Mouse (Mus musculus) embryonic facial prominence, embryonic 15.5 days (tissue): ENCODE results near the gene Amh. TPM values are rescaled to one million over a fixed set of nuclear protein-coding genes. Genes with fewer than 3 reads are reported as not detected.
"Not testable (repeated sequence)": the region's sequence is repeated elsewhere in the genome, so short reads cannot be mapped to it uniquely, and the experiment has no call there.

Experiments used
- ATAC-seq: fragments of 200-750 bp; cut with Nextera tagmentation; 2 replicates; pipeline ENCODE4 v1.8.0; 2017; ENCODE audit warnings: low read depth, moderate TSS enrichment; ENCODE audit not compliant: insufficient number of reproducible peaks, low FRiP score, low TSS enrichment
- H3K27ac ChIP-seq: fragments of 300-500 bp; sonication (generic); replicated peaks from 2 replicates; pipeline ENCODE4 v1.5.1; 2015; ENCODE audit warnings: mild to moderate bottlenecking, inconsistent platforms
- H3K27me3 ChIP-seq: fragments of 300-500 bp; sonication (generic); 2 replicates; pipeline ENCODE4 v1.6.1; 2015; ENCODE audit warnings: inconsistent platforms
- H3K36me3 ChIP-seq: fragments of 300-500 bp; sonication (generic); 2 replicates; pipeline ENCODE4 v1.6.1; 2015; ENCODE audit warnings: mild to moderate bottlenecking, inconsistent platforms
- H3K4me1 ChIP-seq: fragments of 300-500 bp; sonication (generic); 2 replicates; pipeline ENCODE4 v1.6.1; 2015; ENCODE audit warnings: inconsistent platforms
- H3K4me2 ChIP-seq: fragments of 300-500 bp; sonication (generic); replicated peaks from 2 replicates; pipeline ENCODE4 v1.6.1; 2015; ENCODE audit warnings: mild to moderate bottlenecking, inconsistent platforms
- H3K4me3 ChIP-seq: fragments of 300-500 bp; sonication (generic); replicated peaks from 2 replicates; pipeline ENCODE4 v1.5.1; 2015; ENCODE audit warnings: mild to moderate bottlenecking, inconsistent platforms
- H3K9ac ChIP-seq: fragments of 300-500 bp; sonication (generic); 2 replicates; pipeline ENCODE4 v1.6.1; 2015; ENCODE audit warnings: inconsistent platforms
- H3K9me3 ChIP-seq: fragments of 300-500 bp; sonication (generic); replicated peaks from 2 replicates; pipeline ENCODE4 v1.6.1; 2016; ENCODE audit warnings: inconsistent platforms
- WGBS: fragments of 180-500 bp; shearing (Covaris S2); methylation state at CpG from one replicate; pipeline ENCODE4 v1.1.7; 2015; 5-methylcytosine and 5-hydroxymethylcytosine counted together
- polyA plus RNA-seq: library from polyadenylated mRNA; unstranded; fragments of >200 nt; fragmentation: Nextera tagmentation; extraction: Ambion mirVana; gene quantifications from 2 replicates; pipeline ENCODE4 v1.2.1, GENCODE M21; 2015

The Amh gene
- polyA plus RNA-seq, 1 experiment from 2014 or later: 0.09 TPM

DNA sequence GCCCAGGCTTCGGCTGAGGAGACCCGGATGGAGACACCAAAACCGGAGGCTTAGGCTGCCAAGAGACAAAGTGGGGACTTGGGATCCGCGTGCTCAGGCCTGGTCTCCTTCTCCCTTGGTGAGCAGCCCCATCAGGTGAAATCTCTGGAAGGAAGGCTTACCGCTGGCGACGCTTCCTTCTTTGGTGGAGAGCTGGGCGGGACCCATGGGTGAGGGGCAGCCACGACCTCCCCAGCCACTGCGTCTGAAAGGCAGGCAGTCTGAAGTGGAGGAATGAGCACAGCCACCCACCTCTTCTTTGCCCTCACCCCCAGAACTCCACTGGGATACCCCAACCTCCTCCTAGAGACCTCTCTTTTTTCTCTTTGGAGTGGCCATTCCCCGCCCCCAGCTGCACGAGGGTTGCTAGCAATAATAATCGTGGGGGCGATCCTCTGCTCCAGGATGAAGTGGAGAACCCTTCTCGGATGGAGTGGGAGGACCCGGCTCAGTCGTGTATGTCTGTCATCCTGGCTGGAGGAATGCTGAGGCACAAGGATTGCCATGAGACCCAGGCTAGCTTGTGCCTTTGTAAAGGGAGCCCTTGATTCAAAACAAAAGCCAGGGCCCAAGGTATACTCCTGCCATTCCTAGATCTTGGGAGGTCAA, 4.1 kb downstream of the Amh start:
- no peak overlapping the region for H3K9ac ChIP-seq
- peaks cover 44% of the 10 kb centered on the region for H3K4me1 ChIP-seq
- peak overlapping the region; percentile 15 for H3K4me3 ChIP-seq
- no peak for ATAC-seq
- H3K4me2 ChIP-seq: peak overlapping the region; percentile 92
- H3K27me3 ChIP-seq: peaks cover 26% of the 10 kb centered on the region
- H3K36me3 ChIP-seq: peaks cover 13% of the 10 kb centered on the region
- WGBS: 8% methylated on average over 17 of the region's 18 CpGs
- H3K27ac ChIP-seq: no peak overlapping the region
- H3K9me3 ChIP-seq: no peaks in the 10 kb centered on the region

GRCm38 (mm10) chr10:80810084-80810483, 5.0 kb downstream of the Amh start:
- Histone ChIP-seq H3K9ac (no peak overlapping the region), H3K4me3 (no peak overlapping the region), H3K4me2 (peak overlapping the region; percentile 23; the same call in 1 of the 2 replicates), H3K27me3 (peaks cover 26% of the 10 kb centered on the region), H3K36me3 (0 out of 2 replicates have a peak, but pooled peaks cover 4% of the 10 kb centered on the region), H3K9me3 (no peaks in the 10 kb centered on the region), H3K4me1 (peaks cover 44% of the 10 kb centered on the region), H3K27ac (no peak overlapping the region)
- WGBS: 4% methylated on average over 20 of the region's 20 CpGs
- no peak for ATAC-seq

- Histone ChIP-seq H3K4me2 (no peak overlapping the region), H3K27ac (0 out of 2 replicates have a peak overlapping the region, but pooled peaks have one; percentile 28), H3K9me3 (no peaks in the 10 kb centered on the region), H3K27me3 (peaks cover 26% of the 10 kb centered on the region), H3K4me3 (no peak overlapping the region), H3K36me3 (no peaks in the 10 kb centered on the region), H3K4me1 (peaks cover 26% of the 10 kb centered on the region), H3K9ac (no peak overlapping the region)
- ATAC-seq: no peak
- WGBS: 44% methylated on average over 5 of the region's 5 CpGs
Observed at GRCm38 (mm10) chr10:80812391-80813041, 7.5 kb downstream of the Amh start.

DNA sequence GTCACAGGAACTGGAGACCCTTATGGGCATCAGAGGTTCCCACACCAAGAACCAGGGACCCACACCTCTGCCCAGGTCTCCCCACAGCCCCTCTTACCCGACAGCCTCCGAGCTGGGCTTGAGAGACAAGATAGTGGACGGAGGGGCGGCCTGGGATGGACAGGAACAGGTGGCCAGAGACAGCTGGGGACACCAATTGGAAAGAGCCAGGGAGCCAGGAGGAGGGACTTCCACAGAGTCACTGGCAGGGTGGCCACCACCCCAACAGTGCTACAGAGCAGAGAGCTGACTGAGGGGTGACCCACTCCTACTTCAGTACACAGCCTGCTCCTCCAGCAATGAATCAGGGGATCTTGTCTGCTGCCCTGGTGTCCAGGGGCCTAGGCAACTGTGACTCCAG, 8.3 kb downstream of the Amh start, which contains the start of gene Jsrp1:
TSS of gene Jsrp1 (minus strand) at position 133 of the 400 bp plus-strand sequence.
- 0 out of 2 replicates have a peak within 1 kb of the TSS, but pooled peaks have one; percentile 28 for H3K27ac ChIP-seq
- no peak within 1 kb of the TSS for H3K4me3 ChIP-seq
- no peaks in the 10 kb centered on the region for H3K9me3 ChIP-seq
- peaks cover 22% of the 10 kb centered on the region for H3K27me3 ChIP-seq
- no peak within 1 kb of the TSS for H3K9ac ChIP-seq
- no peaks in the 10 kb centered on the region for H3K36me3 ChIP-seq
- no peak for ATAC-seq
- no peak within 1 kb of the TSS for H3K4me2 ChIP-seq
- WGBS: 58% methylated on average over 4 of the region's 4 CpGs
- H3K4me1 ChIP-seq: peaks cover 17% of the 10 kb centered on the region

- WGBS: 63% methylated on average over 7 of the region's 7 CpGs
- no peak overlapping the region for H3K27ac ChIP-seq
- H3K4me3 ChIP-seq: no peak overlapping the region
- H3K4me2 ChIP-seq: no peak overlapping the region
- ATAC-seq: no peak
- H3K9ac ChIP-seq: no peak overlapping the region
- H3K4me1 ChIP-seq: peaks cover 6% of the 10 kb centered on the region
- H3K36me3 ChIP-seq: no peaks in the 10 kb centered on the region
- H3K27me3 ChIP-seq: peaks cover 9% of the 10 kb centered on the region
- no peaks in the 10 kb centered on the region for H3K9me3 ChIP-seq
Observed at GRCm38 (mm10) chr10:80814800-80815199, 9.8 kb downstream of the Amh start.

GRCm38 (mm10) chr10:80816303-80816702, 11.3 kb downstream of the Amh start:
- H3K4me3 ChIP-seq, H3K27ac ChIP-seq, H3K9me3 ChIP-seq, H3K9ac ChIP-seq, ATAC-seq, H3K27me3 ChIP-seq, H3K36me3 ChIP-seq, H3K4me2 ChIP-seq, H3K4me1 ChIP-seq: not testable (repeated sequence)
- 77% methylated on average over 3 of the region's 3 CpGs for WGBS

DNA sequence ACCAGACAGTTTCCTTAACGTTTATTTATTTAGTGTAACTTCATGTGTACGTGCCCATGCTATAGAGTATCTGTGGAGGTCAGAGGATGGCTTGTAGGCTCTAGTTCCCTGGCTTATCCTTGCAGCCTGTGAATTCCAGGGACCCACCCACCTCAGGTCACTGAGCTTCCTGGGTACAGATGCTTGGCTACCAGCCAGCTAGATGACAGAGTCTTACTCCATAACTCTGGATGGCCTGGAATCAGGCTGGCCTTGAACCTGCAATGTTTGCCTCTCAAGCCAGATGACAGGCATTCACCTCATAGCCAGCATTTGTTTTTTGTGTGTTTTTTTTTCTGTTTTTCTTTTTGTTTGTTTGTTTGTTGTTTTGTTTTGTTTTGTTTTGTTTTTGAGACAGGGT, 12.1 kb downstream of the Amh start:
- Histone ChIP-seq H3K9ac (no peak overlapping the region), H3K36me3 (no peaks in the 10 kb centered on the region)

GRCm38 (mm10) chr10:80817955-80818354, 12.9 kb downstream of the Amh start:
- H3K4me3 ChIP-seq, H3K36me3 ChIP-seq, H3K9me3 ChIP-seq, ATAC-seq, H3K27me3 ChIP-seq, H3K4me1 ChIP-seq, H3K27ac ChIP-seq, H3K4me2 ChIP-seq, H3K9ac ChIP-seq: not testable (repeated sequence)
- WGBS: 81% methylated on average over 7 of the region's 7 CpGs

More for the DNA sequence above, 12.1 kb downstream of the Amh start:
- Histone ChIP-seq H3K4me2 (no peak overlapping the region), H3K4me3 (no peak overlapping the region), H3K9me3 (no peaks in the 10 kb centered on the region), H3K4me1 (no peaks in the 10 kb centered on the region), H3K27ac (no peak overlapping the region), H3K27me3 (no peaks in the 10 kb centered on the region)
- 59% methylated on average over 2 of the region's 2 CpGs for WGBS
- no peak for ATAC-seq

DNA sequence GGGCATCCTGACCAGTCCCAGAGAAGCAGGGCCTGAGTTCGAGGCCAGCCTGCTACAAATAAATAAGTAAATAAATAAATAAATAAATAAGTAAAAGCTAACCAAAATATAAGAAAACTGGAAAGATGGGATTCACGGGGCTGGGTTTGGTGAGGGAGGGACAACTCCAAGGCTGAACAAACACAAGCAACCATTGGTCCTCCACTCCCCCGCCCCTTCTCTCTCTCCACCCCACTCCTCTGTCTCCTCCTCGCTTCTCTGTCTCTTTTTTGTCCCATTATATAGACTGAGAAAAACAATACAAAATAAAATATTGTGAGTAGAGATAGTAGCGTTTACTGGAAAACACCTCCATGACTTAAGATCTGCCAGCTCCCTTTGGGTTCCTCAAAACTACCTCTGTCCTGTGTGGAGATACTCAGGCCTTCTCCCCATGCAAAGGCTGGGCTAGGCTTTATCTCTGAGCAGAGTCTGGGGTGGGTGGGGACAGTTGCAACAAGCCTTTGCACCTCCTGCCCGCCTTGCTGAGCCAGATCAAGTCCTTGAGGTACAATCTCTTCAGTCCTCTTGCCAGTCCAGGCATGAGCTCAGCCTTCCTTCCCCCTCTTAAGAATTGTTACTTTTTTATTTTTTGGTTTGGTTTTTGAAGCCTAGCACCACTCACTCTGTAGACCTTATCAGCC, 13.7 kb downstream of the Amh start:
- no peaks in the 10 kb centered on the region for H3K27me3 ChIP-seq
- H3K4me2 ChIP-seq: no peak overlapping the region
- H3K4me1 ChIP-seq: no peaks in the 10 kb centered on the region
- H3K27ac ChIP-seq: no peak overlapping the region
- no peak for ATAC-seq
- no peak overlapping the region for H3K4me3 ChIP-seq
- H3K9ac ChIP-seq: no peak overlapping the region
- 49% methylated on average over 6 of the region's 6 CpGs for WGBS
- no peaks in the 10 kb centered on the region for H3K36me3 ChIP-seq
- H3K9me3 ChIP-seq: no peaks in the 10 kb centered on the region

DNA sequence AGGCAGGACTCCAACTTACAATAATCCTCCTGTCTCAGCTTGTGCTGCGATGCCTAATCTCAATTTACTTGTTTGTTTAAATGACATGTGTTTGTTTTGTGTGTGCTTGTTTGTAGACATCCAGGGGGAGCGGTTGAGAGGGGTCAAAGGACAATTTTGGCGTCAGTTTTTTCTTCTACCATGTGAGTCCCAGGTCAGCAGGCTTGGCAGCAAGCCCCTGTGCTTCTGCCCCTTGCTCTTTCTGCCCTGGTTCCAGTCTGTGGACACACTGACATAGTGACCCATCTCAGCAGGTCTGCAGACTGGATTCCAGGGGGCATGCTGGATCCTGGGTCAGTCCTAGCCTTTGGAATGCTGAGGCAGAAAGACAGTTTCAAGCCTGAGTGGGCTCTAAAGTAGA, 14.4 kb downstream of the Amh start:
- Histone ChIP-seq H3K9ac (no peak overlapping the region), H3K4me3 (no peak overlapping the region), H3K27me3 (no peaks in the 10 kb centered on the region), H3K4me1 (no peaks in the 10 kb centered on the region), H3K36me3 (no peaks in the 10 kb centered on the region), H3K27ac (0 out of 2 replicates have a peak overlapping the region, but pooled peaks have one; percentile 1), H3K9me3 (no peaks in the 10 kb centered on the region), H3K4me2 (no peak overlapping the region)
- ATAC-seq: no peak
- whole genome bisulfite sequencing: 48% methylated on average over 3 of the region's 3 CpGs

- 45% methylated on average over 2 of the region's 2 CpGs for WGBS
Observed at GRCm38 (mm10) chr10:80821991-80822390, 16.9 kb downstream of the Amh start.

More at GRCm38 (mm10) chr10:80821991-80822390, 16.9 kb downstream of the Amh start:
- Histone ChIP-seq H3K9ac (no peak overlapping the region), H3K9me3 (no peaks in the 10 kb centered on the region), H3K4me2 (no peak overlapping the region), H3K4me3 (no peak overlapping the region), H3K27me3 (no peaks in the 10 kb centered on the region), H3K36me3 (no peaks in the 10 kb centered on the region), H3K27ac (no peak overlapping the region), H3K4me1 (no peaks in the 10 kb centered on the region)
- no peak for ATAC-seq
